Mouse (Mus musculus): ENCODE data around the gene Son.

Gene Son

GRCm38 (mm10) chr16:91688023-91688618 lies 40.8 kb downstream of the Son start:
- DNase-seq (ENCODE audit: low spot score in 2 of 2): no peak

- DNase-seq (ENCODE audit: low spot score in 2 of 2): peak; percentile 91 to 92
Observed at GRCm38 (mm10) chr16:91688619-91689334, 41.5 kb downstream of the Son start, which contains the start of gene Donson. TSS of gene Donson (minus strand) at chr16:91688770.

GRCm38 (mm10) chr16:91689791-91690190 lies 42.5 kb downstream of the Son start:
- DNase-seq (ENCODE audit: low spot score in 2 of 2): no peak

- DNase-seq (ENCODE audit: low spot score in 2 of 2): peak; percentile 35 to 68
Observed at GRCm38 (mm10) chr16:91694455-91695084, 47.3 kb downstream of the Son start.

- no peak for DNase-seq (ENCODE audit: low spot score in 2 of 2)
Observed at GRCm38 (mm10) chr16:91695108-91695755, 47.9 kb downstream of the Son start.

GRCm38 (mm10) chr16:91698995-91699394 lies 51.7 kb downstream of the Son start:
- no peak for DNase-seq (ENCODE audit: low spot score in 2 of 2)

- no peak for DNase-seq (ENCODE audit: low spot score in 2 of 2)
Observed at GRCm38 (mm10) chr16:91701908-91702307, 54.6 kb downstream of the Son start.

GRCm38 (mm10) chr16:91702771-91703188 lies 55.5 kb downstream of the Son start:
- no peak for DNase-seq (ENCODE audit: low spot score in 2 of 2)

GRCm38 (mm10) chr16:91704603-91705340 lies 57.5 kb downstream of the Son start:
- no peak for DNase-seq (ENCODE audit: low spot score in 2 of 2)

- DNase-seq (ENCODE audit: low spot score in 2 of 2): no peak
Observed at GRCm38 (mm10) chr16:91710241-91710640, 62.9 kb downstream of the Son start.

- peak; percentile 64 to 70 for DNase-seq (ENCODE audit: low spot score in 2 of 2)
Observed at GRCm38 (mm10) chr16:91716927-91717349, 69.6 kb downstream of the Son start.

- DNase-seq (ENCODE audit: low spot score in 2 of 2): no peak
Observed at GRCm38 (mm10) chr16:91717399-91717798, 70.1 kb downstream of the Son start.

- DNase-seq (ENCODE audit: low spot score in 2 of 2): peak in 1 of 2 experiments; percentile 66
Observed at GRCm38 (mm10) chr16:91724247-91724646, 76.9 kb downstream of the Son start.

GRCm38 (mm10) chr16:91727433-91727832 lies 80.1 kb downstream of the Son start:
- no peak for DNase-seq (ENCODE audit: low spot score in 2 of 2)

- DNase-seq (ENCODE audit: low spot score in 2 of 2): peak; percentile 100
Observed at GRCm38 (mm10) chr16:91728123-91729065, 81.1 kb downstream of the Son start, which contains the start of gene Cryzl1. TSS of gene Cryzl1 (minus strand) at chr16:91728975.

Data from heart, adult 9 months (tissue).